Mouse (Mus musculus): Measurements from ENCODE around the gene Ube2j2. TPM values are rescaled to one million over a fixed set of nuclear protein-coding genes. Genes with fewer than 3 reads are reported as not detected.

Ube2j2 gene
- total RNA-seq, 2 experiments from 2014 or later, result 53.3 to 61.5 TPM

Small RNA genes lying within 50 kb of the gene (microRNA-seq; reads per million reads assigned to microRNA genes)
- gene Gm22991, result 0 reads per million in 2 experiments

Other genes with a start within 250 kb of the Ube2j2 start
- 1 to 10 TPM; 1.2 to 1.3 TPM for gene Fndc10, start 249.5 kb upstream of the Ube2j2 start, total RNA-seq (2021)
- 10 to 100 TPM; 32.3 to 34.8 TPM for gene Ssu72, start 239.0 kb upstream of the Ube2j2 start, total RNA-seq (2021)
- under 1 TPM; 0.28 to 0.39 TPM for gene Tmem240, start 209.0 kb upstream of the Ube2j2 start, total RNA-seq (2021)
- 10 to 100 TPM; 23.7 to 26.6 TPM for gene Atad3a, start 182.7 kb upstream of the Ube2j2 start, total RNA-seq (2021)
- 1 to 10 TPM; 4.6 to 4.7 TPM for gene Vwa1, start 169.1 kb upstream of the Ube2j2 start, total RNA-seq (2021)
- under 1 TPM; 0.67 to 0.87 TPM for gene Tmem88b, start 158.0 kb upstream of the Ube2j2 start, total RNA-seq (2021)
- gene Ankrd65, start 153.4 kb upstream of the Ube2j2 start, total RNA-seq (2021), result not detected
- gene Mrpl20, start 141.0 kb upstream of the Ube2j2 start, total RNA-seq (2021), result 10 to 100 TPM; 38.3 to 49.1 TPM
- 10 to 100 TPM; 19.7 to 23.7 TPM for gene Ccnl2, start 131.3 kb upstream of the Ube2j2 start, total RNA-seq (2021)
- 10 to 100 TPM; 67.3 to 73.1 TPM for gene Aurkaip1, start 112.6 kb upstream of the Ube2j2 start, total RNA-seq (2021)
- 10 to 100 TPM; 29.9 to 32.7 TPM for gene Mxra8, start 104.2 kb upstream of the Ube2j2 start, total RNA-seq (2021)
- 100 to 1,000 TPM; 104 to 110 TPM for gene Dvl1, start 96.4 kb upstream of the Ube2j2 start, total RNA-seq (2021)
- under 1 TPM in 1 of 2 experiments, not detected in 1; 0.07 TPM for gene Tas1r3, start 80.5 kb upstream of the Ube2j2 start, total RNA-seq (2021)
- 10 to 100 TPM; 14.5 to 16.0 TPM for gene Cptp, start 74.4 kb upstream of the Ube2j2 start, total RNA-seq (2021)
- 10 to 100 TPM; 11.9 to 15.4 TPM for gene Ints11, start 74.3 kb upstream of the Ube2j2 start, total RNA-seq (2021)
- 10 to 100 TPM; 11.4 to 12.8 TPM for gene Pusl1, start 52.0 kb upstream of the Ube2j2 start, total RNA-seq (2021)
- 1 to 10 TPM; 7.4 to 7.8 TPM for gene Acap3, start 52.0 kb upstream of the Ube2j2 start, total RNA-seq (2021)
- gene C1qtnf12, start 18.5 kb downstream of the Ube2j2 start, total RNA-seq (2021), result 10 to 100 TPM; 13.1 to 21.3 TPM
- gene B3galt6, start 48.8 kb downstream of the Ube2j2 start, total RNA-seq (2021), result 1 to 10 TPM; 1.1 to 1.5 TPM
- 10 to 100 TPM; 63.1 to 68.4 TPM for gene Sdf4, start 49.0 kb downstream of the Ube2j2 start, total RNA-seq (2021)
- under 1 TPM; 0.59 to 0.94 TPM for gene Tnfrsf4, start 70.0 kb downstream of the Ube2j2 start, total RNA-seq (2021)
- under 1 TPM in 1 of 2 experiments, not detected in 1; 0.48 TPM for gene Tnfrsf18, start 82.3 kb downstream of the Ube2j2 start, total RNA-seq (2021)
- gene Ttll10, start 115.6 kb downstream of the Ube2j2 start, total RNA-seq (2021), result not detected
- gene 9430015G10Rik, start 166.2 kb downstream of the Ube2j2 start, total RNA-seq (2021), result 1 to 10 TPM; 3.1 to 4.7 TPM
- not detected for gene Rnf223, start 186.7 kb downstream of the Ube2j2 start, total RNA-seq (2021)